Mouse (Mus musculus) forebrain, embryonic 10.5 days (tissue): ENCODE results near the gene Tex45. TPM values are rescaled to one million over a fixed set of nuclear protein-coding genes. Genes with fewer than 3 reads are reported as not detected.

Source experiments
- DNase-seq: peaks from one replicate; pipeline ENCODE4 v3.0.0-alpha.2; 2017; ENCODE audit warnings: low spot score; ENCODE audit errors: extremely low spot score
- H3K27ac ChIP-seq: fragments of 300-500 bp; sonication (generic); 2 replicates; pipeline ENCODE4 v1.5.1; 2016; ENCODE audit warnings: mild to moderate bottlenecking
- H3K27me3 ChIP-seq: fragments of 300-500 bp; sonication (generic); 2 replicates; pipeline ENCODE4 v1.6.1; 2016; ENCODE audit warnings: mild to moderate bottlenecking; ENCODE audit not compliant: poor library complexity, severe bottlenecking
- H3K36me3 ChIP-seq: fragments of 300-500 bp; sonication (generic); replicated peaks from 2 replicates; pipeline ENCODE4 v1.6.1; 2016; ENCODE audit warnings: mild to moderate bottlenecking, moderate library complexity
- H3K4me1 ChIP-seq: fragments of 300-500 bp; sonication (generic); 2 replicates; pipeline ENCODE4 v1.6.1; 2016
- H3K4me3 ChIP-seq: fragments of 300-500 bp; sonication (generic); 2 replicates; pipeline ENCODE4 v1.5.1; 2016; ENCODE audit warnings: mild to moderate bottlenecking, moderate library complexity
- H3K9me3 ChIP-seq: fragments of 300-500 bp; sonication (generic); 2 replicates; pipeline ENCODE4 v1.6.1; 2016; ENCODE audit warnings: mild to moderate bottlenecking, moderate library complexity
- WGBS: fragments of 180-500 bp; shearing (Covaris S2); methylation state at CpG from one replicate; pipeline ENCODE4 v1.1.7; 2016; 5-methylcytosine and 5-hydroxymethylcytosine counted together
- polyA plus RNA-seq: library from polyadenylated mRNA; unstranded; fragments of >200 nt; fragmentation: Nextera tagmentation; extraction: Ambion mirVana; gene quantifications from 2 replicates; pipeline ENCODE4 v1.2.1, GENCODE M21; 2016

Tex45 gene
- polyA plus RNA-seq, 1 experiment from 2014 or later = not detected

DNA sequence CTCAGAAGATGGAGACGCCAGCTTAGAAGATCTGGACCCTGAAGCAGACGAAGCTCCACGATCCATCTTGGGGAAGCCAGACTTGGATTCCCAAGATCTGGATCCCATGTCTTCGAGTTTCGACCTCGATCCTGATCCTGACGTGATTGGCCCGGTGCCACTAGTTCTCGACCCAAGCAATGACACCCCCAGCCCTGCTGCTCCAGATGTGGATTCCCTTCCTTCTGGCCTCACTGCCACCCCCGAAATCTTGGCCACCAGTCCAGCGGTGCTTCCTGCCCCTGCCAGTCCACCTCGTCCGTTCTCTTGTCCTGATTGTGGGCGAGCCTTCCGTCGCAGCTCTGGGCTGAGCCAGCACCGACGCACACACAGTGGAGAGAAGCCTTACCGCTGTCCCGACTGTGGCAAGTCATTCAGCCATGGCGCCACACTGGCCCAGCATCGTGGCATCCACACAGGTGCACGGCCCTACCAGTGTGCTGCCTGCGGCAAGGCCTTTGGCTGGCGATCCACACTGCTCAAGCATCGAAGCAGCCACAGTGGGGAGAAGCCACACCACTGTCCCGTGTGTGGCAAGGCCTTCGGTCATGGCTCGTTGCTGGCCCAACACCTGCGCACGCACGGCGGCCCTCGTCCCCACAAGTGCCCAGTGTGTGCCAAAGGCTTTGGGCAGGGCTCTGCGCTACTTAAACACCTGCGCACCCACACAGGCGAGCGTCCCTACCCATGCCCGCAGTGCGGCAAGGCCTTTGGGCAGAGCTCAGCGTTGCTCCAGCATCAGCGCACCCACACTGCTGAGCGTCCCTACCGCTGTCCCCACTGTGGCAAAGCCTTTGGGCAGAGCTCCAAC lies 25.1 kb downstream of the Tex45 start:
- DNase-seq = no peak
- H3K36me3 ChIP-seq = peaks cover 49% of the 10 kb centered on the region
- no peaks in the 10 kb centered on the region for H3K27me3 ChIP-seq
- H3K4me1 ChIP-seq = peaks cover 31% of the 10 kb centered on the region
- H3K9me3 ChIP-seq = peaks cover 31% of the 10 kb centered on the region
- no peak overlapping the region for H3K27ac ChIP-seq
- 98% methylated on average over 44 of the region's 44 CpGs for WGBS
- 0 out of 2 replicates have a peak overlapping the region, but pooled peaks have one; percentile 8 for H3K4me3 ChIP-seq

GRCm38 (mm10) chr8:3496428-3496748 lies 25.7 kb downstream of the Tex45 start:
- DNase-seq = no peak
- Histone ChIP-seq H3K4me1 (peaks cover 37% of the 10 kb centered on the region), H3K9me3 (peaks cover 31% of the 10 kb centered on the region), H3K36me3 (peaks cover 49% of the 10 kb centered on the region), H3K27ac (no peak overlapping the region), H3K4me3 (0 out of 2 replicates have a peak overlapping the region, but pooled peaks have one; percentile 8), H3K27me3 (no peaks in the 10 kb centered on the region)
- 90% methylated on average over 15 of the region's 15 CpGs for WGBS

DNA sequence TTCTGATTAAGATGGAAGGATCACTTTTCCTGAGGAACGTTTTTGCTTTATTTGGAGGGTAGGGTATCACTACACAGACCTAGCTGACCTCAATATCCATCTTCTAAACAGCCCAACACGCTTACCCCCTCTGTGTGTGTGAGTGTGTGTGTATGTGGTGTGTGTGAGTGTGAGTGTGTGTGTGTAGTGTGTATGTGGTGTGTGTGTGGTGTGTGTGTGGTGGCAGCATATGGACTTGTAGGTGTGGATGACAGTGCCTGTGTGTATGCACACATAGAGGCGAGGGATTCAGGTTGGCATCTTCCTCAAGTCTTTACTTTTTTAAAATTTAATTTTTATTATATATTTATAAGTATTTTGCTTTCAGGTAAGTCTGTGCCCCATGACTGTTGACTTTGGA lies 27.9 kb downstream of the Tex45 start:
- Histone ChIP-seq H3K27me3 (no peaks in the 10 kb centered on the region), H3K4me3 (no peak overlapping the region), H3K9me3 (peaks cover 31% of the 10 kb centered on the region), H3K27ac (no peak overlapping the region), H3K4me1 (peaks cover 39% of the 10 kb centered on the region), H3K36me3 (peaks cover 50% of the 10 kb centered on the region)
- 90% methylated on average over 3 of the region's 3 CpGs for WGBS
- no peak for DNase-seq

DNA sequence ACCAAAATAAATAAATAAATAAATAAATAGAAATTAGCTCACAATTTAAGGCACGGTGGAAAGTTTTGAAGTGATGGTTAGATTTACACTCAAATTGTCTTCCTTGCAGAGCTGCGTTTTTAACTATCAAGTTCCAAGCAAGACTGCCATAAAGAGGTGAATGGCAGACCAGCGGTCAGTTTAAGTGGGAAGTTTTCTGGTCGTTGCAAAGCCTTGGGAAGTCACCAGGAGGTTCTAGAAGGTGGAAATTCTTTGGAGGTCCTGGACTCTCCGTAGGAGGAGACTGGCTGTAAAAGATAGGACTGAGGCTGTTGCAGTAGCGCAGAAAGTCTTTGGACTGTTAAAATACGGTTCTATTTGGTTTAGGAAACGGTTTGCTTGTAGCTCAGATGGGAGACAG lies 29.1 kb downstream of the Tex45 start:
- WGBS = 10% methylated on average over 8 of the region's 8 CpGs
- DNase-seq = no peak
- H3K27me3 ChIP-seq = no peaks in the 10 kb centered on the region
- peaks cover 26% of the 10 kb centered on the region for H3K9me3 ChIP-seq
- peaks cover 32% of the 10 kb centered on the region for H3K4me1 ChIP-seq
- peaks cover 50% of the 10 kb centered on the region for H3K36me3 ChIP-seq
- peak overlapping the region; percentile 93 for H3K27ac ChIP-seq
- peak overlapping the region; percentile 83 for H3K4me3 ChIP-seq

GRCm38 (mm10) chr8:3500235-3501090 lies 29.8 kb downstream of the Tex45 start, which contains the start of gene Mcoln1:
Gene Mcoln1, plus strand, starts transcription at chr8:3500457.
- H3K36me3 ChIP-seq = peaks cover 44% of the 10 kb centered on the region
- H3K4me1 ChIP-seq = peaks cover 32% of the 10 kb centered on the region
- no peaks in the 10 kb centered on the region for H3K27me3 ChIP-seq
- peak; percentile 98 for DNase-seq
- H3K4me3 ChIP-seq = peak within 1 kb of the TSS; percentile 83
- H3K27ac ChIP-seq = peak within 1 kb of the TSS; percentile 93
- under 1% methylated on average over 70 of the region's 70 CpGs for WGBS
- H3K9me3 ChIP-seq = peaks cover 18% of the 10 kb centered on the region

DNA sequence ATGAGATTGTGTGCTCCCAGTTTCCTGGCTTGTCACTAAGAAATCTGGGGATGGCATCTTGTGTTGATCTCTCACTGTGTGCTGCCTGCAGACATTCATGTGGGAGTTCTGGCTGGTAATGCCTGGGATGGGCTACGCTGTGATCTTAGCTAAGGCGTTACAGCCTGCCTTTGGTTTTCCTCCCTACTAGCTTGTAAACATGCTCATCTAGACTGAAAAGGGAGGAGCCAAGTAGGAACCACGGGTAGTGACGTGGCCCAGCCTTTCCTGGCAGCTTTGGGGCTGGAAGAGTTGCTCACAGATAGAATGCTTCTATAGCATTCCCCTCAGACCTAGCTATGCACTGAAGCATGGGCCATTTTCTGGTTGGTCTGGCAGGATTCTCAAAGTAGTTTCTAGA lies 31.6 kb downstream of the Tex45 start:
- Histone ChIP-seq H3K9me3 (0 out of 2 replicates have a peak, but pooled peaks cover 3% of the 10 kb centered on the region), H3K27ac (no peak overlapping the region), H3K4me3 (no peak overlapping the region; the same call in 1 of the 2 replicates), H3K27me3 (no peaks in the 10 kb centered on the region), H3K36me3 (peaks cover 44% of the 10 kb centered on the region), H3K4me1 (peaks cover 28% of the 10 kb centered on the region)
- no peak for DNase-seq
- 84% methylated on average over 4 of the region's 4 CpGs for WGBS

- H3K9me3 ChIP-seq = no peaks in the 10 kb centered on the region
- H3K4me1 ChIP-seq = no peaks in the 10 kb centered on the region
- no peak overlapping the region for H3K4me3 ChIP-seq
- peaks cover 86% of the 10 kb centered on the region for H3K36me3 ChIP-seq
- no peak overlapping the region for H3K27ac ChIP-seq
- no peak for DNase-seq
- H3K27me3 ChIP-seq = no peaks in the 10 kb centered on the region
- WGBS = 88% methylated on average over 6 of the region's 6 CpGs
Measured at GRCm38 (mm10) chr8:3507979-3508754, 37.5 kb downstream of the Tex45 start.

- Histone ChIP-seq H3K4me1 (peaks cover 24% of the 10 kb centered on the region), H3K27ac (peak overlapping the region; percentile 83), H3K36me3 (peaks cover 47% of the 10 kb centered on the region), H3K27me3 (no peaks in the 10 kb centered on the region), H3K9me3 (no peaks in the 10 kb centered on the region), H3K4me3 (peak overlapping the region; percentile 66)
- DNase-seq = no peak
- 34% methylated on average over 13 of the region's 13 CpGs for WGBS
Measured at GRCm38 (mm10) chr8:3514681-3515247, 44.1 kb downstream of the Tex45 start.

DNA sequence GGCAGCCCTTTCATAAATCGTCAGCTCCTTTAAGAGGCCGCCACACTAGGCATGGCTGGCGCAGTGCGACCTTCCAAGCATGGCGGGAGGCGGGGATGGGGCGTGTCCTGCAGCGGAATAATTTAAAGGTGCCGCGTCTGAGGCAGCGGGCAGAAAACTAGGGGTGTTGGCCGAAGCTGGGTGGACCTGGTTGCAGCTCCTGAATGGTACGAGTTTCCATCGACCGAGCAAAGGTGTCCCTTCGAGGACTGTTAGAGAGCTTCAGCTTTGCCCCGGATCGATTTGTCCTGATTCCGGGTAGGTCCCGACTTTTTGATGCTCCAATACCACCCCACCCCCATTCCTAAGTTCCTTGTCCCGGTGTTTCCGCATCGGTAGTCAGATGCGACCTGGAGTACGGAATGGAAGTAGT lies 44.6 kb downstream of the Tex45 start, which contains the start of gene Pnpla6:
Gene Pnpla6, plus strand, starts transcription at position 125 of the 412 bp plus-strand sequence.
- peak; percentile 86 for DNase-seq
- no peaks in the 10 kb centered on the region for H3K27me3 ChIP-seq
- peak within 1 kb of the TSS; percentile 83 for H3K27ac ChIP-seq
- under 1% methylated on average over 25 of the region's 25 CpGs for WGBS
- peaks cover 24% of the 10 kb centered on the region for H3K4me1 ChIP-seq
- H3K9me3 ChIP-seq = no peaks in the 10 kb centered on the region
- peaks cover 42% of the 10 kb centered on the region for H3K36me3 ChIP-seq
- peak within 1 kb of the TSS; percentile 66 for H3K4me3 ChIP-seq

GRCm38 (mm10) chr8:3515771-3516417 lies 45.2 kb downstream of the Tex45 start:
- WGBS = under 1% methylated on average over 25 of the region's 25 CpGs
- Histone ChIP-seq H3K27me3 (no peaks in the 10 kb centered on the region), H3K4me3 (peak overlapping the region; percentile 66), H3K36me3 (peaks cover 36% of the 10 kb centered on the region), H3K9me3 (no peaks in the 10 kb centered on the region), H3K4me1 (peaks cover 24% of the 10 kb centered on the region), H3K27ac (peak overlapping the region; percentile 83)
- DNase-seq = peak; percentile 47

GRCm38 (mm10) chr8:3516450-3517116 lies 45.9 kb downstream of the Tex45 start:
- peak; percentile 90 for DNase-seq
- Histone ChIP-seq H3K4me3 (peak overlapping the region; percentile 66), H3K4me1 (peaks cover 24% of the 10 kb centered on the region), H3K27me3 (no peaks in the 10 kb centered on the region), H3K27ac (peak overlapping the region; percentile 83), H3K9me3 (no peaks in the 10 kb centered on the region), H3K36me3 (peaks cover 34% of the 10 kb centered on the region)
- WGBS = 2% methylated on average over 36 of the region's 36 CpGs
